In the genomic region with DNA sequence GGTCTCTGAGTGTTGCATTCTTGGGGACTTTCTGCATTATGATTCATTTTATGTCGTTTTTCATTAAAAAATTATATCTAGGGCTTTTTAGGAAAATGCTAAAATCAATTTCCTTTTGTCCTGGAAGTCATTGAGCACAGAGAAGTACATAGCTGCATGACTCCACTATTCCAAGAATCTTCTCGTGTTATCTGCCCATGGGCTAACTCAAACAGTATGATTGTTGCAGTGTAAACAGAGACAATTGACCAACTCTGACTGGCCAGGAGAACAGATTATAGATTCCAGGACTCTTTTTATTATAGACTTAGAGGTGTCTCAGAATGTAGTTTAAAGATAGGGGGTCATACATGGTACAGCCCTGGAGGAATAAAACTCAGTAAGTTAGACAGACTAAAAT, we compare ENCODE assay signal across 27 mouse cellular contexts. TPM values are rescaled to one million over a fixed set of nuclear protein-coding genes. Genes with fewer than 3 reads are reported as not detected.
A peak's percentile ranks its signal among the peaks of the same experiment; 100 is the strongest.
DNase-seq lines count a peak whose midpoint lies in the region; ATAC-seq and TF ChIP-seq lines count a peak whose summit lies in the region.
"Had no signal": no experiment of that assay in that cellular context is flagged by ENCODE, and none has a peak within 500 bp of the region (broad histone marks: within the 10 kb centered on the region; RNA-seq: fewer than 3 reads in every experiment).

No protein-coding gene starts in this region.

- no peak for TF ChIP-seq EP300 in liver, postnatal 0 days (IDR thresholded peaks at IDR 0.05; ENCODE audit: low read depth)

- no peak overlapping the region for H3K4me2 ChIP-seq in liver, embryonic 11.5 days
- H3K4me2 ChIP-seq in liver, postnatal 0 days (ENCODE audit: low read depth, low read length) = no peak overlapping the region
- no peak overlapping the region for H3K4me2 ChIP-seq in liver, embryonic 12.5 days
- H3K4me2 ChIP-seq: embryonic facial prominence, embryonic 12.5 days; forebrain, embryonic 13.5 days; forebrain, embryonic 15.5 days had no signal

- H3K36me3 ChIP-seq in liver, adult 2 months (ENCODE audit: control insufficient read depth, insufficient read depth, low read length) = no peaks in the 10 kb centered on the region
- H3K36me3 ChIP-seq in liver, embryonic 11.5 days (ENCODE audit: control insufficient read depth, insufficient read depth, low read length) = no peaks in the 10 kb centered on the region
- H3K36me3 ChIP-seq in liver, postnatal 0 days (replicated peaks; ENCODE audit: insufficient read depth, low read length) = no peaks in the 10 kb centered on the region
- no peaks in the 10 kb centered on the region for H3K36me3 ChIP-seq in liver, embryonic 12.5 days
- H3K36me3 ChIP-seq: embryonic facial prominence, embryonic 10.5 days; embryonic facial prominence, embryonic 12.5 days; forebrain, embryonic 15.5 days; G1E had no signal

- H3K27me3 ChIP-seq in liver, adult 2 months (ENCODE audit: control insufficient read depth, insufficient read depth, low read length) = no peaks in the 10 kb centered on the region
- no peaks in the 10 kb centered on the region for H3K27me3 ChIP-seq in liver, embryonic 11.5 days (replicated peaks; ENCODE audit: control insufficient read depth, insufficient read depth, low read length)
- no peaks in the 10 kb centered on the region for H3K27me3 ChIP-seq in liver, postnatal 0 days (ENCODE audit: insufficient read depth, low read length)
- no peaks in the 10 kb centered on the region for H3K27me3 ChIP-seq in liver, embryonic 12.5 days (replicated peaks)
- H3K27me3 ChIP-seq: CH12.LX; embryonic facial prominence, embryonic 12.5 days; forebrain, embryonic 13.5 days; forebrain, embryonic 15.5 days; Patski had no signal

- no peaks in the 10 kb centered on the region for H3K79me2 ChIP-seq in liver, adult 2 months (ENCODE audit: control insufficient read depth, insufficient read depth, low read length)

- ATAC-seq in liver, embryonic 11.5 days (replicated peaks; ENCODE audit: low FRiP score) = no peak
- ATAC-seq in liver, postnatal 0 days = peak; percentile 73
- ATAC-seq in liver, embryonic 12.5 days = no peak
- ATAC-seq: activated CD4-positive, CD25-positive, alpha-beta regulatory T cell, adult 4 months; CD4-positive, CD25-positive, alpha-beta regulatory T cell, adult 4 months; forebrain, embryonic 13.5 days; forebrain, embryonic 15.5 days; Patski had no signal

- TF ChIP-seq POLR2A in liver, adult 2 months (IDR thresholded peaks at IDR 0.05; ENCODE audit: extremely low read depth, insufficient read depth, low read length) = no peak

- 10% methylated on average over 2 of the region's 2 CpGs for WGBS in liver, adult 2 months
- 39% methylated on average over 2 of the region's 2 CpGs for WGBS in liver, embryonic 11.5 days
- 34% methylated on average over 2 of the region's 2 CpGs for WGBS in liver, postnatal 0 days (ENCODE audit: insufficient replicate concordance)
- WGBS in liver, embryonic 12.5 days (ENCODE audit: insufficient replicate concordance) = 35% methylated on average over 2 of the region's 2 CpGs

- H3K4me1 ChIP-seq in liver, adult 2 months (ENCODE audit: control insufficient read depth, insufficient read depth, low read length) = peaks cover 11% of the 10 kb centered on the region
- H3K4me1 ChIP-seq in liver, embryonic 11.5 days (replicated peaks; ENCODE audit: control insufficient read depth, insufficient read depth, low read length) = no peaks in the 10 kb centered on the region
- H3K4me1 ChIP-seq in liver, postnatal 0 days (ENCODE audit: insufficient read depth) = no peaks in the 10 kb centered on the region
- no peaks in the 10 kb centered on the region for H3K4me1 ChIP-seq in liver, embryonic 12.5 days
- H3K4me1 ChIP-seq: embryonic facial prominence, embryonic 10.5 days; embryonic facial prominence, embryonic 12.5 days; forebrain, embryonic 13.5 days; forebrain, embryonic 15.5 days had no signal

- H3K9me3 ChIP-seq in liver, embryonic 11.5 days (ENCODE audit: control insufficient read depth, low read length) = no peaks in the 10 kb centered on the region
- H3K9me3 ChIP-seq in liver, postnatal 0 days (ENCODE audit: low read length) = no peaks in the 10 kb centered on the region
- H3K9me3 ChIP-seq in liver, embryonic 12.5 days (replicated peaks) = no peaks in the 10 kb centered on the region
- H3K9me3 ChIP-seq: embryonic facial prominence, embryonic 10.5 days; embryonic facial prominence, embryonic 12.5 days; forebrain, embryonic 13.5 days; forebrain, embryonic 15.5 days; G1E had no signal

- no peak overlapping the region for H3K4me3 ChIP-seq in liver, adult 2 months (ENCODE audit: insufficient read depth, low read depth, low read length)
- no peak overlapping the region for H3K4me3 ChIP-seq in liver, embryonic 11.5 days (ENCODE audit: low read depth, low read length)
- no peak overlapping the region for H3K4me3 ChIP-seq in liver, postnatal 0 days (ENCODE audit: low read depth, low read length)
- no peak overlapping the region for H3K4me3 ChIP-seq in liver, embryonic 12.5 days
- H3K4me3 ChIP-seq: embryonic facial prominence, embryonic 10.5 days; embryonic facial prominence, embryonic 12.5 days; forebrain, embryonic 13.5 days; forebrain, embryonic 15.5 days had no signal

- TF ChIP-seq CTCF in liver, adult 2 months (IDR thresholded peaks at IDR 0.05; ENCODE audit: low read depth, low read length) = no peak
- no peak for TF ChIP-seq CTCF in liver, postnatal 0 days (IDR thresholded peaks at IDR 0.05; ENCODE audit: low read depth)

- H3K27ac ChIP-seq in liver, adult 2 months (replicated peaks; ENCODE audit: insufficient read depth, low read depth, low read length) = peak overlapping the region; percentile 49; the same call in 1 of the 2 replicates
- no peak overlapping the region for H3K27ac ChIP-seq in liver, embryonic 11.5 days (ENCODE audit: low read depth, low read length)
- H3K27ac ChIP-seq in liver, postnatal 0 days (ENCODE audit: low read depth) = peak overlapping the region; percentile 48; the same call in 1 of the 2 replicates
- no peak overlapping the region for H3K27ac ChIP-seq in liver, embryonic 12.5 days
- H3K27ac ChIP-seq: embryonic facial prominence, embryonic 10.5 days; embryonic facial prominence, embryonic 12.5 days; forebrain, embryonic 13.5 days; forebrain, embryonic 15.5 days had no signal

- peak; percentile 86 for DNase-seq in liver, adult 2 months (ENCODE audit: extremely low read depth, low read depth, low spot score)
- DNase-seq in liver, embryonic 11.5 days (ENCODE audit: low spot score) = no peak
- no peak for DNase-seq in liver, postnatal 0 days
- peak; percentile 7 for DNase-seq in yolk sac, embryonic 10.5 days (ENCODE audit: low spot score)
- no peak for DNase-seq in gastrocnemius, postnatal 10 days
- DNase-seq: adrenal gland, adult 8-10 months; adrenal gland, postnatal 14 days; adrenal gland, postnatal 36 days; B cell, adult 2 months; cerebellum, adult 11-12 months; cerebellum, adult 2 months; cerebellum, adult 9-10 months; cerebellum, postnatal 10 days; cerebellum, postnatal 25 days had no signal

- no peak overlapping the region; the same call in 1 of the 2 replicates for H3K9ac ChIP-seq in liver, adult 2 months (ENCODE audit: low read depth, low read length)
- no peak overlapping the region for H3K9ac ChIP-seq in liver, embryonic 11.5 days (ENCODE audit: low read depth, low read length)
- H3K9ac ChIP-seq in liver, postnatal 0 days (replicated peaks) = no peak overlapping the region
- no peak overlapping the region for H3K9ac ChIP-seq in liver, embryonic 12.5 days
- H3K9ac ChIP-seq: embryonic facial prominence, embryonic 12.5 days; forebrain, embryonic 13.5 days; forebrain, embryonic 15.5 days had no signal

RNA-seq across cellular contexts. Expression of a gene that starts 21.1 kb away (rescaled TPM):
- 44.7 and 70.2 TPM in 2 replicates for total RNA-seq in liver, adult 2 months (2014; rRNA removed)
- polyA plus RNA-seq in liver, adult 2 months (2012; rRNA removed) = 28.6 and 48.6 TPM in 2 replicates
- polyA plus RNA-seq in liver, embryonic 11.5 days (2014; fragmentation: Nextera tagmentation; extraction: Ambion mirVana) = 0.44 TPM in 1 of 2 replicates, not detected in the other
- 8.7 and 13.6 TPM in 2 replicates for polyA plus RNA-seq in liver, postnatal 0 days (2015; fragmentation: Nextera tagmentation; extraction: Ambion mirVana)
- polyA plus RNA-seq in liver, embryonic 12.5 days (2016; fragmentation: Nextera tagmentation; extraction: Ambion mirVana) = 0.20 and 0.24 TPM in 2 replicates
- not detected for total RNA-seq in gastrocnemius, postnatal 10 days (2021)
- total RNA-seq: adrenal gland, postnatal 36 days; CH12.LX; G1E had no signal
- polyA plus RNA-seq: activated CD4-positive, CD25-positive, alpha-beta regulatory T cell, adult 4 months; CD4-positive, CD25-positive, alpha-beta regulatory T cell, adult 4 months; cerebellum, adult 2 months; cortical plate, adult 2 months; embryonic facial prominence, embryonic 10.5 days; embryonic facial prominence, embryonic 14.5 days; forebrain, embryonic 11.5 days; forebrain, embryonic 13.5 days; forebrain, embryonic 15.5 days; G1E; Patski had no signal

Comparison
In these comparisons a context has a peak if more than half of its experiments do, and no peak if none do; other contexts are left out.
1. DNase-seq: peak in liver, adult 2 months (single experiment) and yolk sac, embryonic 10.5 days (single experiment); none in liver, embryonic 11.5 days (single experiment), liver, postnatal 0 days (single experiment) and gastrocnemius, postnatal 10 days (single experiment).
2. H3K27ac ChIP-seq: peak in liver, adult 2 months (single experiment) and liver, postnatal 0 days (single experiment); none in liver, embryonic 11.5 days (single experiment) and liver, embryonic 12.5 days (single experiment).